Mouse (Mus musculus) T-helper 1 cell (primary cell): ENCODE measurements around the gene Zfp467.

ENCODE experiments used
- in situ Hi-C: fragments of 300-600 bp; cut with MboI, MseI; formaldehyde crosslinking; loops from one replicate; pipeline ENCODE4 v1.15.1; 2025; ENCODE audit warnings: high pct_unique_total_duplicates

The Zfp467 gene

DNA sequence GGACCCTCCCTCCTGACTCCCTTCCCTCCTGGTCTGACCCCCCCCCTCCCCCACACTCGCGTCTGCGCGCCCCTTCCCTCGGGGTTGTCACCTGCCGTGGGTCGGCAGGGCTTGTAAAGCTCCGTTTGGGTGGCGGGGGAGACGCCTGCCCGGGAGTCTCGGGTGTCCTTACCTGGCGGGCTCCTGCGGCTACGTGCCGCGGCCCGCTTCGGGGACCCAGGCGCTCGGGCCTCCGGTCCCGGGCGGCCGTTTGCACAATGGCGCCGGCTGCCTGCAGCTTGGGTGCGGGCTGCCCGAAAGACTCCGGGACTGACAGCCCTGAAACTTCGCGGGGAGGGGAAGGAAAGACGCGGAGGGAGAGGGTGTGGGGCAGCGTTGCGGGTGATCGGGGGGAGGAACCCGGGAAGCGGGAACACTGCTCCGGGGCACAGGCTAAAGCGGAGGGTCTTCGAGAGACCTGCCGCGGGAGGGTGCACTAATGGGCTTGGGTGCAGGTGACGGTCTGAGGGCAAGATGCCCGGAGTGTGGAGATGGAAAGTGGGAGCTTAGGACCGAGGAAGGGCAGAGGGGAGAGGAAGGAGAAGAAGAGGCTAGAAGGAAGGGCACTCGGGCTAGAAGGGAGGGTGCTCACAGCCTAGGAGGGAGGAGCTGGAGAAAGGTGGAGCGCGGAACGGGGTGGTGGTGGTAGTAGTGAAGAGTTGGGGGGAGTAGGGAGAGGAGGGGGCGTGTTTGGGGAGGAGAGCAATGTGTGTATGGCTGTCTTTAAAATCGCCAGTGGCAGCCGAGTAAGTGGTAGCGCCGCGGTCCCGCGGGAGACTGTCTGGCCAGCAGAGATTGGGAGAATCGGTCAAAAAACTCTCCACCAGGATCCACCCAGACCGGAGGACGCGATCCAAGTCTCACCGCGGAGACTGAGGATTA is at the start of gene Zfp467:
Zfp467 (minus strand) TSS at position 645 of the 921 bp plus-strand sequence.
- in situ Hi-C loops, result no loop called here

DNA sequence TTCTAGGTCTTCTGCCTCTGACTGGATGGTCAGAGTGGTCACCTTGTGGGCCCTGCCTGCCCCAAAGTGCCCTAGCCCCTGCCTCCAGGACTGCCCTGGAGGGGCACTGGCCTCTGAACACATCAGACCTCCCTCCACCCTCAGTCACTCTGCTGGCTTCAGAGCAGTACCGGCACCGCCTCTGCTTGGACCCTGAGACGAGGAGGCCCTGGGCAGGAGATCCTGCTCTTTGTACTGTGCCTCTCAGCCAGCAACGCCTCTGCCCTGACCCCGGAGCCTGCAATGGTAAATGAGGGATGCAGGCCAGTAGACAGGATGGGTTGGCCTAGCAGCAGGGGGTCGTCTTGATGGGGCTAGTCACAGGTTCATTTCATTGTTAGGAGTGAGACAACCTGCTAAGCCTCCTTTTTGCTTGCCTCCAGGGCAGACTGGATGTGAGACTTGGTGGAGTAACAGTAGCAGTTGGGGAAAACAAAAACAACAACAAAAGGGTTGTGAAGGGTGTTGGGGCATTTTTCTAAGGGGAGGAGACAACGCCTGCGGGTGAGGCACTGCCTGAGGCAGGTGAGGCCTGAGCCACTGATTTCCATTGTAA is 47.6 kb upstream of the Zfp467 start:
- in situ Hi-C loops, result no loop called here

DNA sequence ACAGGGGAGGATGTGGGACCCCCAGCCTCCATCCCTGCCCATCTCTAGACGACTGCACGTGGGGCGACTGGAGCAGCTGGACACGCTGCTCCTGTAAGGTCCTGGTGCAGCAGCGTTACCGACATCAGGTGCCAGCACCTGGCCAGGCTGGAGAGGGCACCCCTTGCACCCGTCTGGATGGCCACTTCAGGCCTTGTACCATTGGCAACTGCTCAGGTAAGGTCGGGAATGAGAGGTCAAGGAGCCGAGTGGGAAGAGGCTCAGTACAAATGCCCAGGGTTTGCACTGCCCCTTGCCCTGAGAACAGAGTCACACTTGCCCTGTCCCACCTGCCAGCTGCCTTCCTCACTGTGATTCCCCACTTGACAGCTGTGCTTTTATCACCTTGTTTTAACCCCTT is 45.7 kb upstream of the Zfp467 start:
- in situ Hi-C loops, result no loop called here

DNA sequence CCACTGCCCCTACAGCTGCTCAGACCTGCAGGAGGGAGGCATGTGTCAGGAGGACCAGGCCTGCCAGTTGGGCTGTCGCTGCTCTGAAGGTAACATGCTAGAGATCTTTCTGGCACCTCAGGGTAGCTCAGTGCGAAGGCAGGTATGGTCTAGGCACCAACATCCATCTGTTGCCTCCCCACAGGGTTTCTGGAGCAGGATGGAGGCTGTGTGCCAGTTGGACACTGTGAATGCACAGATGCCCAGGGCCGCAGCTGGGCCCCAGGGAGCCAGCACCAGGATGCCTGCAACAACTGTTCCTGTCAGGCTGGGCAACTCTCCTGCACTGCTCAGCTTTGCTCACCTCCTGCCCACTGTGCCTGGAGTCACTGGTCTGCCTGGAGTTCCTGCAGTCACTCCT is 44.1 kb upstream of the Zfp467 start:
- in situ Hi-C loops, result no loop called here

DNA sequence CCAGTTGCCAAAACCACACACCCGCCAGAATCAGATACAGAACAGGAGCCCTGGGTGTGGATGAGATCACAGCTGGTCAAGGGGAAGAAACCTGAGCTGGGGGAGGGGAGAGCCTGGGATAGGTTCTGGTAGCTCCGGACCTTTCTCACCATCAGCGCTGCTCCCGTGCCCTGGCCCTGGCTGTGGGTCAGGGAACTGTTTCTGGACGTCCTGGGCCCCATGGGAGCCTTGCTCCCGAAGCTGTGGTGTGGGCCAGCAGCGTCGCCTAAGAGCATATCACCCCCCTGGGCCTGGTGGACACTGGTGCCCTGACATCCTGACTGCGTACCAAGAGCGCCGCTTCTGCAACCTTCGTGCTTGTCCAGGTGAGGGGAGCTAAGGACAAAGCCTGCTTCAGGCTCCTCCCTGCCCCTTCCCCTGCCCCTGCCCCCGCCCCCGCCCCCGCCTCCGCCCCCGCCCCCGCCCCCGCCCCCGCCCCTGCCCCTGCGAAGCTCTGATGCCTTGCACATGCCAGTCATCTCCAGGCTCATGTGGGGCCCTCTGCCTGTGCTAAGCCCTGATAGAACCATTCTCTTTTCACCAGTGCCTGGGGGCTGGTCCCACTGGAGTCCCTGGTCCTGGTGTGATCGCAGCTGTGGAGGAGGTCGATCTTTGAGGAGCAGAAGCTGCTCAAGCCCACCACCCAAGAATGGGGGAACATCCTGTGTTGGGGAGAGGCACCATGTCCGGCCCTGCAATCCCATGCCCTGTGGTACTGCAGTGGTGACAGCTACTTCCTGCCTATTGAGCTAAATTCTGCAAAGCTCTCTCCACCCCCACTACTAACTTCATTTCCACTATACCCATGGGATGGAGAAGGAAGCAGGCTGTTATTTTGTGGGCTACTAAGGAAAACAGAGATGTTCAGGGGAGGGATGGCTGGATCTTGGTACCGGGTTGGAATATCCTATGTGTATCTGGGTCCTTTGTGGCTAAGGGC is 42.4 kb upstream of the Zfp467 start:
- in situ Hi-C loops, result no loop called here

DNA sequence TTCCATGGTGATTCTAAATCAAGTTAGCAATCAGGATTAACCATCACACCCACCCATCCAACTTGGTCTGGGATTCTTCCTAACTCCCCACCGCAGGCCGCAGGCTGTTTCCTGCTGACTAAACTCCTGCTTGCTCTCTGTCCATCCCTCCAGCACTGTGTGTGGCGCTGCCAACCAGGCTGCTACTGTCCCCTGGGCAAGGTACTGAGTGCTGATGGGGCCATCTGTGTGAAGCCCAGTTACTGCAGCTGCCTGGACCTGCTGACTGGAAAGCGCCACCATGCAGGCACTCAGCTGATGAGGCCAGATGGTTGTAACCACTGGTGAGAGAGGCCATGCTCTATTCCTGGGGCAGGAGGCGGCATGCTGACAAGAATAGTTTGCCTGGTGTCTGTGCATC is 36.9 kb upstream of the Zfp467 start:
- in situ Hi-C loops, result no loop called here

DNA sequence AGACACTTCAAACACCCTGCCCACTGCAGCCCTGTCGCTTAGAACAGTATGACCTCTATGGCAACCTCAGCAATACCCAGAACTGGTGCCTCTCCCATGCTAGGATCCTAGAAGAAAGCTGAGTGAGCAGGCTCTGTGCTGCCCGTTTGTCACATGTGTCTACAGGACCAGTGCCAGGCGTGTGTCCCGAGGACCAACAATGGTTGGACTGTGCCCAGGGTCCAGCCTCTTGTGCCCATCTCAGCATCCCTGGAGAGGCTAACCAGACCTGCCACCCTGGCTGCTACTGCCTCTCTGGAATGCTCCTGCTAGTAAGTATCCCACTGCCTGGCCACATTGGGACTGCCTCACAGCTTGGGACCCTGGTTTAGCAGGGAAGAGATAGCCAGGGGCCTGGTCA is 32.8 kb upstream of the Zfp467 start:
- in situ Hi-C loops, result loop anchor here (5.0 kb wide), 1 partner anchor 66 kb away; no protein-coding TSS in a partner anchor

DNA sequence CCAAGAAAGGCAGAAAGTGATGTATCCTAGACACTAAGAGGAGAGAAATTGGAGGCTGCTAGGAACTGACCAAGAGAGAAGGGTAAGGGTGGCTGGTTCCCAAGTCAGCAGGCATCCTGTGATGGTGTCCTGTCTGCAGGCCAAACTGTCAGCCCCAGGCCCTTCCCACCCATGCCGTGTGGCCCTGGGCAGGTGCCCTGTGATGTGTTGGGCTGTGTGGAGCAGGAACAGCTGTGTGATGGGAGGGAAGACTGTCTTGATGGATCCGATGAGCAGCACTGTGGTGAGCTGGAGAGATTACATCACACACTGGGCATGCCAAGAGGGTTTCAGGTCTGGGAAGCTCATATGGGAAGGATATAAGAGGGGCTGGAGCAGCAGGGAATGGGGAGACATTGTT is 25.1 kb upstream of the Zfp467 start:
- in situ Hi-C loops, result no loop called here

DNA sequence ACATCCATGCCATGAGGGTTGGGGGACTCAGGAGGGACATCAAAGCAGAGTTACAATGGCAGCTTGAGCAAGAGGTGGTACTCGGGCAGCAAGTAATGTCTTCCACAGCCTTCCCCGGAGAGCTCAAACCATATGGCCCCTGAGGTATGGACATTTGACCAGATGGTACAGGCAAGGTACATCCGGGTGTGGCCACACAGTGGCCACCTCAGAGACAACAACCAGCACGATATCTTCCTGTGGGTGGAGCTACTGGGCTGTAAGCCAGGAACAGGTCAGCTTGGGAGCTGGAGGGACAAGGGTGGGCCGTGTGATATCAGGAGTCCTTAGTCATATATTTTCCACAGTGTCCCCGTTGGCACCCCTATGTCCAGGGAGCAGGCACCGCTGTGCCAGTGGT is 21.9 kb upstream of the Zfp467 start:
- in situ Hi-C loops, result no loop called here

DNA sequence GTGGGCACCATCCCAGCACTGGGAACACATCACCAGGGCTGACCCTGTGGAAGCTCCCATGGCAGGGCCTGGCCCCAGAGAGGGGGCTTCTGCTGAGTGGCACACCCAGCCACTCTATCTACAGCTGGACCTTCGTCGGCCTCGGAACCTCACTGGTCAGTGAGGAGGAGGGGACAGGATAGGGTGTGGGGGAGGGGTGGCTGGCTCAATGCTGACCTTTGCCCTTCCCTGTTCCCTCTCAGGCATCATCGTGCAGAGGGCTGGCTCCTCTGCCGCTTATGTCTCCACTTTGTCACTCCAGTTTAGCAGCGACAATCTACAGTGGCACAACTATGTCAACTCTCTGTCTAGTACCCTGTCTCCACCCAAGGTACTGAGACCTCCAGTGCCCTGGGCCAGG is 21.1 kb upstream of the Zfp467 start:
- in situ Hi-C loops, result no loop called here

DNA sequence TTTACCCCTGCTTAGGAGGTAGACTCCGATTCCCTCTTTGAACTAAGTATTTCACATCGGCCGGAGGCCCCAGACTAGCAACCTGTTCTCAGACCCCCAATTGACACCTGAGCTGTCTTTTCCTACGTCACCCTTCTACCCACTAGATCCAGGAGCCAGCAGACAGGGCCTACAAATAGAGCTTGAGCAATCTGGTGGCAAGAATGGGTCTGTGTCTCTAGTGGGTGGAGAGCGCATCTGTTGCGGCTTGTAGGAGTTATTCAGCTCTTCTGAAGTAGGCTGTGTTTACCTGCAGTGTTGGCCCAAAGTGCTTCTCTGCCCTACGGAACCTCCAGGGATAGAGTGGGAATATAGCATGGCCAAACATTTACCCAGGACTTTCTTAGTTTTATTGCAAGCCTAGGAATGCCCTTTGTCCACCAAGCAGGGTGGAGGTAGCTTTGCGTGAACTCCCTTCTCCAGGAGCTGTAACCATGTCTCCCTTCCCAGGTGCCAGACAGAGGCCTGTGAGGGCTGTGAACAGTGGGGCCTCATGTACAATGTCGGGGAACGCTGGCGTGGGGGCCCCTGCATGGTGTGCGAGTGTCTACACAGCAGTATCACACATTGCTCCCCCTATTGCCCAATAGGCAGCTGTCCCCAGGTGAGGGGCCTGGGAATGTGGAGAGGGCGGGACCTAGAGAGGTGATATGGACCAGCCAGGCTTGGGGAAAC is 19.5 kb upstream of the Zfp467 start:
- in situ Hi-C loops, result no loop called here

DNA sequence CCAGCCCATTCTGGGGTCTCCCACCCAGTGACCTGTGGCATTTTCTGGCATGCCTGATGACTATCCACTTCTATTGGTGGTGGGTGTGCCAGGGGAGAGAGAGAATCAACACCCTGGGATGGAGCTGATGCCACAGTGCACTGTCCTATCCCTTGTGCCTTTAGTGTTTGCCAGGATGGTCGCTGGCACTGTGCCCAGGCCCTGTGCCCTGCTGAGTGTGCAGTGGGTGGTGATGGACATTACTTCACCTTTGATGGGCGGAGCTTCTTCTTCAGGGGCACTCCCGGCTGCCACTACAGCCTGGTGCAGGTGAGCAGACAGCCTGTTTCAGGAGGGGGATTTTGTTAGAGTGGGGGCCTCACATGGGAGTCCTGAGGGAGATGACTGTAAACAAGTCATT is 7.1 kb upstream of the Zfp467 start:
- in situ Hi-C loops, result no loop called here

DNA sequence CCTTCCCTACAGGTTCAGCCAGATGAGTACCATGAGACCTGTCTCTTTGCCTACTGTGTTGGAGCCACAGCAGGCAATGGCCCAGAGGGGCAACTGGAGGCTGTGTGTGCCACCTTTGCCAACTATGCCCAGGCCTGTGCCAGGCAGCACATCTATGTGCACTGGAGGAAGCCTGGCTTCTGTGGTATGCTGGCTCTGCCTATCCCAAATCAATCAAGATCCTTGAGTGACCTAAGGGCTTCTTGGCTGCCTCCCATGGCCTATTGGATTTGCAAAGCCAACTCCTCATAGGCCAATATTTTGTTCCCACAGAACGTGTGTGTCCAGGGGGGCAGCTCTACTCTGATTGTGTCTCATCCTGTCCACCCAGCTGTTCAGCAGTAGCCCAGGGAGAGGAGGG is 6.5 kb upstream of the Zfp467 start:
- in situ Hi-C loops, result no loop called here

DNA sequence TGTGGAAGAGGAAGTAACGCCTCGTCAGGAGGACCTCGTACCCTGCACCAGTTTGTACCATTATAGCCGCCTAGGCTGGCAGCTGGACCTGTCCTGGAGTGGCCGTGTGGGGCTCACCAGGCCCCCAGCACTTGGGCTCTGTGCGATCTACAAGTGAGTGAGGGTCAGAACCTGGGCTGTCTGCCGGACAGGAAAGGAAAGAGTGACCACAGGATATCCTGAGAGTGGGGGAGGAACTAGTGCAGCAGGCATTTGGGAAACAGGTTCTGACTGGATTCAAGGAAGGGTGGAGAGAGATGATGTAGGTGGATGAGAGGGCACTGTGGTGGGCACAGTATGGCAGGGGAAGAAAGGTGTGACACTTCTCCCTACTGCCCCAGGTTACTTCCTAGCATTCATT is 2.9 kb upstream of the Zfp467 start:
- in situ Hi-C loops, result no loop called here

DNA sequence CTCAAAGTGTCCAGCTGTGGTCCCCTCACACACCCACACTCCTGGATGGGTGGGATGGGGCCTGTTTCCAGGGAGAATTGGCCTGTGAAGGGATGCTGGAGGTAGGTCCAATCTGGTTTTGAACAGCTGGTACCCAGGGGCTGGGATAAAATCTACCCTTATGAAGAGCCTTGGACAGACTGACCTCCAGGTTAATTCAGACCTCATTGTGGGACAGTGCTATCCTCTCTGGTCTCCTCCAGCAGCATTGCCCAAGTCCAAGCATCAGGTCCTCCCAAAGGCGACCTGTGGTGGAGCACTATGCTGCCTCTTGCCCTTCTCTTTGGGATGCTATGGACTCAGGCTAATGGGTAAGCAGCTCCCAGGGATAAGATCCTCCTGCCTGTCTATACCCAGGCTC is 2.3 kb upstream of the Zfp467 start, which contains the start of gene Sspo:
Sspo (plus strand) TSS at position 301 of the 400 bp plus-strand sequence.
- in situ Hi-C loops, result no loop called here

DNA sequence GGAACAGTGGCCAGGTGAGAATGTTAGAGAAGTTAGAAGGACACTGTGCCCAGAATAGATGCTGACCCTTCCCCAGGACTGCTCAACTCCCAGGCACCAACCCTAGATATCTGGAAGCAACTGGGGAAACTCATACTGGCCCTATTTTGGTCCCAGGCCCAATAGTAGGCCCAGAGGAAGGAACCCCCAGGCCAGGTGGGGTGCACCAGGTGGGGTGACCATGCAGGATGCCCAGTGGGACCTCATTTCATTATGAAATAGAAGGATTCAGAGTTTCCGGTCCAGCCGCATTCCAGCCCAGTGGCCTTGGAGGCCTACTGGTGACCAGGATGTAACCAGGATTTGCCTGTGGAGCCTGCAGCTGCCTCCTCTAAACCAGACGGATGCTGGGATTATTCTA is 1.3 kb upstream of the Zfp467 start:
- in situ Hi-C loops, result no loop called here

DNA sequence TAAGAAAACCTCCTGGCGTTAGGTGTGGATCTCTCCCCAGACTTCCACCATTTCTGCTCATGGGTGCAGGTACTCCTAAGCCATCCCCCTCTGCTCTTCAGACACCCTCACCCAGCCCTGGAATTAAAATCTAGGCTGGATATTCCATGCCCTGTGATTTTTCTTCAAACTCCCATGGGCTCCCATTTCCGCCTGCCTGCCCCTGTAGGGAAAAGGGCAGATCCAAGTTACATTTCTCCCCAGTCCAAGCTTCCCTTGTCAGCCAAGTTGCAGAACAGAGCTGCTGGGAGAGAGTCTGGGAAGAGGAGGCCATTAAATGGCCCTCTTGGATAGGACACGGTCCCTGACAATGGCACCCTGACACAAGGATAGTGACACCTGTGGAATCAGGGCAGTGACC is 631 bp upstream of the Zfp467 start:
- in situ Hi-C loops, result no loop called here

DNA sequence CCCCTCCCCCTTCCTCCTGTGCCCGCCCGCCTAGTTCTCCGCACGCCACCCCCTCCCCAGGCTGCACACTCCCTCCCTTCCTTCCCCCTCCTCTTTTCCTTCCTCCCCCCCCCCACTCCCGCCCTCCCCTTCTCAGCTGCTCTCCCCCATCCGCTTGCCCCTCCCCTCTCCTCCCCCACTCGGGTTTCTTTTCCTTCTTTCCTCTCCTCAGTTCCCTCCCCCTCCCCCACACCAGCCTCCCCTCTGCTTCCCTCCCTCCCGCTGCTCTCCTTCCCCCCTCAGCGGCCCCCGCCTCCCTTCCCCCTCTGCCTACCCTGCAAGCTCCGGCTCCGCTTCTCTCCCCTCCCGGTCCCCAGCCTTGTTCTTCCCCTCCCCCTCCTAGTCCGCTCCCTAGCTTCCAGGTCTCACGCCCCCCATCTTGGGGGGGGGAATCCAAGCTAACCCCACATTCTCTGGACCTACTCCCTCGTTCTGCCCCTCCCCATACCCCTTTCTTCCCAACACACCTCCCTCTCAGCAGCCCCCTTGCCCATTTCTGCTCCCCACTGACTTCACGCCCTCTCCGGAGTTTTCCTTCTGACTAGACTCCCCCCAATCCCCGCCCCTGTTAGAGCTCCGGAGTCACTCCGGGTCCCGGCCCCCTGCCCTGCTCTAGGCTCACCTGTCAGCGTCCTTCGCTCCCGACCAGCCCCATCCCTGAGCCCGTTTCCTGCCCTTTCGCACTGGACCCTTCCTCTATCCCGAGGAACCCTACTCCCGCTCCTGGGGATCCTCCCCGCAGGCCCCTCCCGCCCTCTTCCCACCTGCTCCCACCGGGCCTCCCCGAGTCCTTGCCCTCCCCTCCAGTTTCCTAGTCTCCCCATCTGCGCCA is 1.1 kb downstream of the Zfp467 start:
- in situ Hi-C loops, result no loop called here

DNA sequence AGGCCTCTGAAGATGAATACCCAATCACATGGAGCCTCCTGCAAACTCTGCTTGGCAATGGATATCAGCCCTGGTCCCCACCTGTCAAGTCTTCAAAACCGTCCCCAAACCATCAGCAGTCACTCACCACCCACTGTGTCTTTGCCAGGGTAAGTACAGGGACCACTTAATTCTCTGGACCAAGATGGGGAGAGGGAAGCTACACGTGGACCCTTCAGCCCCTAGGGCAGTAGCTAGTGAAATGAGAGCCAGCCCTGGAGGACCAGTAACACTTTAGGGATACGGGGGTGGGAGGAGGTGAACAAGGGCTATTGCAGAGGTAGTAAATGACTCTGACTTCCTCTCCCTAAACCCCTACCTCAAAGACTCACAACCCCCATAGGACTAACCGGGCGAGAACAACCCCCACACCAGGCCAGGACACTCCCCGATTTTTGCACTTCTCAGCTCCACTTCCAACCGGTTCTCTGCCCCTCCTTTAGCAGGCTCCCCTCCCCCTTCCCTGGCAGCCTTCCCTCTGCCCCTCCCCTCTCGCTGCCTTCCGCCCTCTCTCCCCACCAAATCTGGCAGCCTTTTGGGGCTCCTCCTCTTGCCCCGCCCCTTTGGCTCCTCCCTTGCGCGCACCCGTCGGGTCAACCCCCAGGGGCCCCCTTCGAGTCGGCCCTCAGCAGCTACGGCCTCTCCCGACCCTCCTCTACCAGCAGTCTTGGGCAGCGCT is 1.9 kb downstream of the Zfp467 start:
- in situ Hi-C loops, result no loop called here
